Mouse (Mus musculus) testis, adult 2 months (tissue): ENCODE results near the gene Zswim4.

ENCODE experiments used
- CTCF ChIP-seq: fragments of 200-500 bp; IDR thresholded peaks from 2 replicates; pipeline ENCODE4 v1.5.1; 2012; ENCODE audit warnings: low read depth, mild to moderate bottlenecking, inconsistent platforms, low read length, moderate library complexity; ENCODE audit not compliant: control insufficient read depth, insufficient read depth, insufficient replicate concordance
- POLR2A ChIP-seq: fragments of 200-500 bp; IDR thresholded peaks from 2 replicates; pipeline ENCODE4 v1.6.1; 2012; ENCODE audit warnings: low read depth, mild to moderate bottlenecking, inconsistent platforms, low read length, moderate library complexity; ENCODE audit not compliant: control insufficient read depth

GRCm38 (mm10) chr8:84179946-84180345 is 56.9 kb downstream of the Zswim4 start:
- no peak for TF ChIP-seq CTCF
- no peak for TF ChIP-seq POLR2A
